Mouse (Mus musculus) midbrain, embryonic 12.5 days (tissue): ENCODE data around the gene Plekha6. TPM values are rescaled to one million over a fixed set of nuclear protein-coding genes. Genes with fewer than 3 reads are reported as not detected.

Source experiments
- ATAC-seq: fragments of 200-750 bp; cut with Nextera tagmentation; 2 replicates; pipeline ENCODE4 v1.8.0; 2017; ENCODE audit warnings: low read depth, moderate TSS enrichment, moderate library complexity; ENCODE audit not compliant: low FRiP score
- H3K27ac ChIP-seq: fragments of 300-500 bp; sonication (generic); replicated peaks from 2 replicates; pipeline ENCODE4 v1.5.1; 2016; ENCODE audit warnings: mild to moderate bottlenecking
- H3K27me3 ChIP-seq: fragments of 300-500 bp; sonication (generic); 2 replicates; pipeline ENCODE4 v1.6.1; 2016; ENCODE audit warnings: mild to moderate bottlenecking
- H3K36me3 ChIP-seq: fragments of 300-500 bp; sonication (generic); 2 replicates; pipeline ENCODE4 v1.6.1; 2016
- H3K4me1 ChIP-seq: fragments of 300-500 bp; sonication (generic); 2 replicates; pipeline ENCODE4 v1.6.1; 2016
- H3K4me2 ChIP-seq: fragments of 300-500 bp; sonication (generic); replicated peaks from 2 replicates; pipeline ENCODE4 v1.6.1; 2016; ENCODE audit warnings: mild to moderate bottlenecking, moderate library complexity
- H3K4me3 ChIP-seq: fragments of 300-500 bp; sonication (generic); 2 replicates; pipeline ENCODE4 v1.5.1; 2016; ENCODE audit warnings: mild to moderate bottlenecking
- H3K9ac ChIP-seq: fragments of 300-500 bp; sonication (generic); replicated peaks from 2 replicates; pipeline ENCODE4 v1.6.1; 2016; ENCODE audit warnings: mild to moderate bottlenecking, moderate library complexity
- H3K9me3 ChIP-seq: fragments of 300-500 bp; sonication (generic); 2 replicates; pipeline ENCODE4 v1.6.1; 2016; ENCODE audit warnings: mild to moderate bottlenecking
- WGBS: fragments of 180-500 bp; shearing (Covaris S2); methylation state at CpG from one replicate; pipeline ENCODE4 v1.1.7; 2016; 5-methylcytosine and 5-hydroxymethylcytosine counted together
- polyA plus RNA-seq: library from polyadenylated mRNA; unstranded; fragments of >200 nt; fragmentation: Nextera tagmentation; extraction: Ambion mirVana; gene quantifications from 2 replicates; pipeline ENCODE4 v1.2.1, GENCODE M21; 2016

The Plekha6 gene
- polyA plus RNA-seq, 1 experiment from 2014 or later, result 27.7 TPM

DNA sequence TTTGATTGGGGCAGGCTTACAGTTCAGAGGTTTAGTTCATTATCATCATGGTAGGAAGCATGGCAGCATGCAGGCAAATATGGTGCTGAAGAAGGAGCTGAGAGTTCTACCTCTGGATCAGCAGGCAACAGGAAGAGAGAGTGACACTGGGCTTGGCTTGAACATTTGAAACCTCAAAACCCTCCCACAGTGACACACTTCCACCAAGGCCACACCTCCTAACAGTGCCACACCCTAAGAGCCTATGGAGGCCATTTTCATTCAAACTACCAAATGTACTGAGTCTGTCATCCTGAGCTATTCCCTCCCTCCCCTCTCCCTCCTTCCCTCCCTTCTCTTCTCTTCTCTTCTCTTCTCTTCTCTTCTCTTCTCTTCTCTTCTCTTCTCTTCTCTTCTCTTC, 25.5 kb downstream of the Plekha6 start:
- Histone ChIP-seq H3K27me3 (no peaks in the 10 kb centered on the region), H3K36me3 (peaks cover 8% of the 10 kb centered on the region; the same call in 1 of the 2 replicates), H3K27ac (peak overlapping the region; percentile 96), H3K9me3 (no peaks in the 10 kb centered on the region), H3K9ac (no peak overlapping the region), H3K4me1 (peaks cover 59% of the 10 kb centered on the region), H3K4me2 (no peak overlapping the region), H3K4me3 (no peak overlapping the region)
- no peak for ATAC-seq

- Histone ChIP-seq H3K4me1 (peaks cover 56% of the 10 kb centered on the region), H3K27ac (no peak overlapping the region), H3K4me3 (no peak overlapping the region), H3K36me3 (peaks cover 8% of the 10 kb centered on the region; the same call in 1 of the 2 replicates), H3K9ac (no peak overlapping the region), H3K27me3 (no peaks in the 10 kb centered on the region), H3K9me3 (no peaks in the 10 kb centered on the region), H3K4me2 (no peak overlapping the region)
- WGBS, result 89% methylated on average over 9 of the region's 9 CpGs
- no peak for ATAC-seq
Observed at GRCm38 (mm10) chr1:133190550-133190949, 26.5 kb downstream of the Plekha6 start.

- Histone ChIP-seq H3K9ac (peak overlapping the region; percentile 4; the same call in 1 of the 2 replicates), H3K27me3 (0 out of 2 replicates have a peak, but pooled peaks cover 3% of the 10 kb centered on the region), H3K36me3 (no peaks in the 10 kb centered on the region), H3K4me1 (peaks cover 73% of the 10 kb centered on the region), H3K4me2 (no peak overlapping the region), H3K27ac (peak overlapping the region; percentile 74), H3K4me3 (no peak overlapping the region), H3K9me3 (no peaks in the 10 kb centered on the region)
- ATAC-seq, result 0 out of 2 replicates have a peak, but pooled peaks have one; percentile 35
- 27% methylated on average over 6 of the region's 6 CpGs for WGBS
Observed at GRCm38 (mm10) chr1:133196181-133196580, 32.2 kb downstream of the Plekha6 start.

DNA sequence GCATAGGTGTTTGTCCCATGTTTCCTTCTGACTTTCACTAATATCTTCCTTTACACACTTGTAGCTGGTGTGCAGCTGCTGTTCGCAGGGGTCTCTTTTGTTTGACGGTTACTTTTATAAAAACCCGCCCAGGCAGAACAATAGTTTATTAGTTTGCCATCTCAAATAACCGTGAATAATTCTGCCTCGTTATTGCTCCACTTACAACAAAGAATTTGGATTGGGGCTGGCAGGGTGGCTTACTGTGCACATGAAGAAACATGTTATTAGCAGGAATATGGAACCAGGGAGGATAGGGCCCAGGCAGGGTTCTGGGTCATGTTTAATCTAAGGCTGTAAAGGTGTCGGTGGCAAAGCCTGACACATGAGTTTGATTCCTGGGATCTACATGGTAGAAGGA, 33.3 kb downstream of the Plekha6 start:
- ATAC-seq, result no peak
- WGBS, result 42% methylated on average over 6 of the region's 6 CpGs
- Histone ChIP-seq H3K9ac (no peak overlapping the region), H3K4me1 (peaks cover 73% of the 10 kb centered on the region), H3K27me3 (0 out of 2 replicates have a peak, but pooled peaks cover 3% of the 10 kb centered on the region), H3K36me3 (no peaks in the 10 kb centered on the region), H3K4me2 (no peak overlapping the region), H3K27ac (0 out of 2 replicates have a peak overlapping the region, but pooled peaks have one; percentile 74), H3K4me3 (no peak overlapping the region), H3K9me3 (no peaks in the 10 kb centered on the region)

DNA sequence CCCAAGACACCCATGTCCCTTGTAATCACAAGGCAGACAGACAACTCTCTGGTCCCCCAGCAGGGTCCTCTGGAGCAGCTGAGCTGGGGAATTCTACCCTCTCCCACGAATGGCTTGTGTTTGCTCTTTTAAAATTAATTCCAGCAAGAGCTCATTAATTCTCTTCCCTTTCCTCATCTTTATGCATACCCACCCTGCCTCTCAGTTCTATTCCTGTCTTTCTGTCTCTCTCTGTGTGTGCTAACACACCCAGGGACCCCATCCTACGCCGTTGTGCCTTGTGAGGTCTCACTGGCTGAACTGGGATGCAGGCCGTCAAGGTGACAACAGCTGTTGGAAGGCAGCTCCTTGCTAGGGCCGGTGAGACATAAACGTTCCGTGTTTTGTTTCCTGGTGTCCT, 35.7 kb downstream of the Plekha6 start:
- H3K4me1 ChIP-seq, result peaks cover 71% of the 10 kb centered on the region
- ATAC-seq, result no peak
- H3K36me3 ChIP-seq, result no peaks in the 10 kb centered on the region
- H3K4me2 ChIP-seq, result 0 out of 2 replicates have a peak overlapping the region, but pooled peaks have one; percentile 3
- no peaks in the 10 kb centered on the region for H3K9me3 ChIP-seq
- no peak overlapping the region for H3K4me3 ChIP-seq
- 0 out of 2 replicates have a peak, but pooled peaks cover 3% of the 10 kb centered on the region for H3K27me3 ChIP-seq
- 50% methylated on average over 7 of the region's 7 CpGs for WGBS
- H3K9ac ChIP-seq, result peak overlapping the region; percentile 31; the same call in 1 of the 2 replicates
- peak overlapping the region; percentile 83 for H3K27ac ChIP-seq

GRCm38 (mm10) chr1:133201499-133201898, 37.5 kb downstream of the Plekha6 start:
- Histone ChIP-seq H3K9me3 (no peaks in the 10 kb centered on the region), H3K27ac (no peak overlapping the region), H3K4me2 (no peak overlapping the region), H3K36me3 (no peaks in the 10 kb centered on the region), H3K27me3 (0 out of 2 replicates have a peak, but pooled peaks cover 3% of the 10 kb centered on the region), H3K4me1 (peaks cover 65% of the 10 kb centered on the region), H3K9ac (no peak overlapping the region), H3K4me3 (no peak overlapping the region)
- WGBS, result 74% methylated on average over 4 of the region's 4 CpGs
- ATAC-seq, result no peak

DNA sequence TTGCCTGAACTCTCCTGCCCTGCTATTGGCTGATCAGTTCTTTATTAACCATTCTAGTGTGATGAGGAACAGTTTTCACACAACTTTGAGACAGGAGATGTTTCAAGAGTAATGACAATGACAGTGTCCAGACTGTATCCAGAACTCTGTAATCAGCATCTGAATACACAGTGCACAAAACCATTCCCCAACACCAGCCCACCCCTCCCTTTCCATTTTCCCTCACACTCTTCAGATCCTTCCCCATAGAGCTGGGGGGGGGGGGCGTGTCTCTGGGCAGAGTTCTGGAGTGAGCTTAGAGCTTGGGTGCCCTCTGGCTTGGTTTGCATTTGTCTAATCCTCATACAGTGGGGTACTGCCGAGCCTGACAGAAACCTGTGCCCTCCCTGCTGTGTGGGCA, 39.7 kb downstream of the Plekha6 start:
- Histone ChIP-seq H3K4me3 (no peak overlapping the region), H3K27me3 (no peaks in the 10 kb centered on the region), H3K36me3 (no peaks in the 10 kb centered on the region), H3K9me3 (no peaks in the 10 kb centered on the region), H3K4me1 (peaks cover 56% of the 10 kb centered on the region), H3K4me2 (no peak overlapping the region), H3K9ac (no peak overlapping the region), H3K27ac (peak overlapping the region; percentile 30; the same call in 1 of the 2 replicates)
- WGBS, result 30% methylated on average over 2 of the region's 2 CpGs
- ATAC-seq, result no peak

DNA sequence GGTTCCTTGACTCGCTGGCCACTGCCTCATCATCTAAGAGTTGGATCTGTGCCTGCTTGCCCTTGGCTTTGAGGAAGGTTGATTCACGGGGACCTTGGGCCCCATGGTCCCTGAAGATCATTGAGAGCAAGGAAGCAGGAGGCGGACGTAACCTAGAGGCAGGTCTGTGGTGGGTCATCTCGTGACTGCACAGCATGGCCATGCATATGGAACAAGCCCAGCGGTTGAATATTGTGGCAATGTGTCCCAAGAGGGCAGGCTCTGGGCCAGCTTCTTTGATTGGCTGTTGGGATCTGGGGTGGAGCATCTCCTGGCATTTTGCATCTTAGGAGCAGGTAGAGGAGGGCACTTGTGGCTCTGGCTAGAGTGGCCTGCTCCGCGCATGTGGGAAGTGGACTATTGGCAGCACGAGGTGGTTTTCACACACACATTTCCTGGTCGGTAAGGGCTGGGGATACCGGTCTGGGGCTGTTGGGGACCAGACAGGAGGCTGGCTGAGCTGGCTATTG, 40.4 kb downstream of the Plekha6 start:
- no peak overlapping the region; the same call in 1 of the 2 replicates for H3K9ac ChIP-seq
- no peaks in the 10 kb centered on the region for H3K9me3 ChIP-seq
- H3K27ac ChIP-seq, result peak overlapping the region; percentile 30; the same call in 1 of the 2 replicates
- no peaks in the 10 kb centered on the region for H3K36me3 ChIP-seq
- no peak for ATAC-seq
- no peaks in the 10 kb centered on the region for H3K27me3 ChIP-seq
- H3K4me1 ChIP-seq, result peaks cover 55% of the 10 kb centered on the region
- H3K4me3 ChIP-seq, result no peak overlapping the region
- WGBS, result 62% methylated on average over 11 of the region's 11 CpGs
- H3K4me2 ChIP-seq, result no peak overlapping the region

- peaks cover 55% of the 10 kb centered on the region for H3K4me1 ChIP-seq
- WGBS, result 80% methylated on average over 10 of the region's 10 CpGs
- H3K27me3 ChIP-seq, result no peaks in the 10 kb centered on the region
- no peaks in the 10 kb centered on the region for H3K36me3 ChIP-seq
- H3K4me2 ChIP-seq, result no peak overlapping the region
- H3K27ac ChIP-seq, result no peak overlapping the region
- no peak overlapping the region for H3K4me3 ChIP-seq
- H3K9ac ChIP-seq, result no peak overlapping the region
- ATAC-seq, result no peak
- H3K9me3 ChIP-seq, result no peaks in the 10 kb centered on the region
Observed at GRCm38 (mm10) chr1:133204985-133205384, 41.0 kb downstream of the Plekha6 start.

- no peak overlapping the region for H3K4me3 ChIP-seq
- ATAC-seq, result no peak
- H3K4me2 ChIP-seq, result no peak overlapping the region
- peaks cover 65% of the 10 kb centered on the region for H3K4me1 ChIP-seq
- 0 out of 2 replicates have a peak overlapping the region, but pooled peaks have one; percentile 1 for H3K27ac ChIP-seq
- H3K27me3 ChIP-seq, result no peaks in the 10 kb centered on the region
- WGBS, result 73% methylated on average over 10 of the region's 11 CpGs
- H3K9ac ChIP-seq, result no peak overlapping the region
- no peaks in the 10 kb centered on the region for H3K9me3 ChIP-seq
- H3K36me3 ChIP-seq, result no peaks in the 10 kb centered on the region
Observed at GRCm38 (mm10) chr1:133208086-133208815, 44.2 kb downstream of the Plekha6 start.

DNA sequence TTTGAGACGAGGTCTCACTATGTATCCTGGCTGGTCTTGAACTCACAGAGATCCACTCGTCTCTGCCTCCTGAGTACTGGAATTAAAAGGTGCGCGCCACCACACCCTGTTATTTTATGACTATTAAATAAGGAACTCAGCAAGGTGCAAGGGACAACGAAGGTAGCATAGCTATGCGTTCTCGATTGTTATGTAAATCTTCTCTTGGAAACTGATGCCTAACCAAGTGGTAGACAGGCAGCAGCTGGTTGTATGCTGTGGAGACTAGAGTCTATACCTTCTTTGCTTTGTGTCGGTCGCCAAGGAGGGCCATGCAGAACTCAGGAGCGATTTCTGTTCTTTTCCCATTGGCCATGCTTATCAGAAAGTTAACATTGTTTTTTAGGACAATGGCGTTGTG, 45.0 kb downstream of the Plekha6 start:
- Histone ChIP-seq H3K4me3 (no peak overlapping the region), H3K27me3 (no peaks in the 10 kb centered on the region), H3K4me2 (peak overlapping the region; percentile 6; the same call in 1 of the 2 replicates), H3K9ac (peak overlapping the region; percentile 46; the same call in 1 of the 2 replicates), H3K9me3 (no peaks in the 10 kb centered on the region), H3K4me1 (peaks cover 65% of the 10 kb centered on the region), H3K27ac (peak overlapping the region; percentile 81), H3K36me3 (no peaks in the 10 kb centered on the region)
- ATAC-seq, result no peak
- WGBS, result 73% methylated on average over 11 of the region's 11 CpGs

GRCm38 (mm10) chr1:133209482-133209881, 45.5 kb downstream of the Plekha6 start:
- WGBS, result 47% methylated on average over 7 of the region's 7 CpGs
- H3K27me3 ChIP-seq, result no peaks in the 10 kb centered on the region
- no peaks in the 10 kb centered on the region for H3K36me3 ChIP-seq
- peak overlapping the region; percentile 28 for H3K4me2 ChIP-seq
- no peak overlapping the region for H3K4me3 ChIP-seq
- H3K27ac ChIP-seq, result peak overlapping the region; percentile 81
- no peak for ATAC-seq
- H3K4me1 ChIP-seq, result peaks cover 65% of the 10 kb centered on the region
- H3K9me3 ChIP-seq, result no peaks in the 10 kb centered on the region
- peak overlapping the region; percentile 46 for H3K9ac ChIP-seq
